Mouse (Mus musculus) thymus, postnatal 0 days (tissue): ENCODE data around the gene Cst11. TPM values are rescaled to one million over a fixed set of nuclear protein-coding genes. Genes with fewer than 3 reads are reported as not detected.

Source experiments
- polyA plus RNA-seq: library from polyadenylated mRNA; unstranded; fragments of >200 nt; fragmentation: Nextera tagmentation; extraction: Ambion mirVana; gene quantifications from 2 replicates; pipeline ENCODE4 v1.2.1, GENCODE M21; 2015

The Cst11 gene
- polyA plus RNA-seq, 1 experiment from 2014 or later, result not detected

Other genes with a start within 250 kb of the Cst11 start
- gene Nxt1, start 98.9 kb downstream of the Cst11 start, polyA plus RNA-seq, result 124 and 133 TPM in 2 replicates
- gene Gzf1, start 90.5 kb downstream of the Cst11 start, polyA plus RNA-seq, result 12.0 and 14.1 TPM in 2 replicates
- gene Napb, start 39.0 kb downstream of the Cst11 start, polyA plus RNA-seq, result 0.51 and 0.74 TPM in 2 replicates
- not detected in 2 replicates for gene Cstl1, start 21.1 kb downstream of the Cst11 start, polyA plus RNA-seq
- not detected in 2 replicates for gene 8030411F24Rik, start 10.5 kb upstream of the Cst11 start, polyA plus RNA-seq
- 0.33 and 0.36 TPM in 2 replicates for gene Cst12, start 17.9 kb upstream of the Cst11 start, polyA plus RNA-seq
- gene Cst8, start 27.3 kb upstream of the Cst11 start, polyA plus RNA-seq, result 0.31 and 0.40 TPM in 2 replicates
- gene Cst13, start 48.6 kb upstream of the Cst11 start, polyA plus RNA-seq, result not detected in 2 replicates
- 0.42 and 0.90 TPM in 2 replicates for gene Cst9, start 63.6 kb upstream of the Cst11 start, polyA plus RNA-seq
- gene 9230104L09Rik, start 93.5 kb upstream of the Cst11 start, polyA plus RNA-seq, result 0.21 and 0.22 TPM in 2 replicates
- 603 and 634 TPM in 2 replicates for gene Cst3, start 104.2 kb upstream of the Cst11 start, polyA plus RNA-seq
- not detected in 2 replicates for gene Gm1330, start 231.8 kb upstream of the Cst11 start, polyA plus RNA-seq
- not detected in 2 replicates for gene Gm10750, start 245.7 kb upstream of the Cst11 start, polyA plus RNA-seq